Mouse (Mus musculus) hindbrain, embryonic 12.5 days (tissue): ENCODE data around the gene Dnaja1. TPM values are rescaled to one million over a fixed set of nuclear protein-coding genes. Genes with fewer than 3 reads are reported as not detected.

Experiments used
- ATAC-seq: fragments of 200-750 bp; cut with Nextera tagmentation; 2 replicates; pipeline ENCODE4 v1.8.0; 2017; ENCODE audit warnings: moderate TSS enrichment; ENCODE audit not compliant: low FRiP score
- H3K27ac ChIP-seq: fragments of 300-500 bp; sonication (generic); 2 replicates; pipeline ENCODE4 v1.5.1; 2016; ENCODE audit warnings: mild to moderate bottlenecking
- H3K27me3 ChIP-seq: fragments of 300-500 bp; sonication (generic); 2 replicates; pipeline ENCODE4 v1.6.1; 2016; ENCODE audit warnings: mild to moderate bottlenecking
- H3K36me3 ChIP-seq: fragments of 300-500 bp; sonication (generic); 2 replicates; pipeline ENCODE4 v1.6.1; 2016; ENCODE audit warnings: mild to moderate bottlenecking
- H3K4me1 ChIP-seq: fragments of 300-500 bp; sonication (generic); 2 replicates; pipeline ENCODE4 v1.6.1; 2016
- H3K4me2 ChIP-seq: fragments of 300-500 bp; sonication (generic); replicated peaks from 2 replicates; pipeline ENCODE4 v1.6.1; 2016; ENCODE audit warnings: mild to moderate bottlenecking
- H3K4me3 ChIP-seq: fragments of 300-500 bp; sonication (generic); 2 replicates; pipeline ENCODE4 v1.5.1; 2016; ENCODE audit warnings: mild to moderate bottlenecking
- H3K9ac ChIP-seq: fragments of 300-500 bp; sonication (generic); 2 replicates; pipeline ENCODE4 v1.6.1; 2016; ENCODE audit warnings: mild to moderate bottlenecking, moderate library complexity
- H3K9me3 ChIP-seq: fragments of 300-500 bp; sonication (generic); replicated peaks from 2 replicates; pipeline ENCODE4 v1.6.1; 2016; ENCODE audit warnings: mild to moderate bottlenecking
- WGBS: fragments of 180-500 bp; shearing (Covaris S2); methylation state at CpG from one replicate; pipeline ENCODE4 v1.1.7; 2016; 5-methylcytosine and 5-hydroxymethylcytosine counted together
- microRNA counts: library from miRNA; unstranded; fragments of <30 nt; microRNA quantifications from one replicate; lab custom pipeline; 2017
- microRNA-seq: library from miRNA; unstranded; fragments of <30 nt; microRNA quantifications from one replicate; pipeline ENCODE4, GENCODE M21; 2017
- polyA plus RNA-seq: library from polyadenylated mRNA; unstranded; fragments of >200 nt; fragmentation: Nextera tagmentation; extraction: Ambion mirVana; gene quantifications from 2 replicates; pipeline ENCODE4 v1.2.1, GENCODE M21; 2016

Dnaja1 gene
- polyA plus RNA-seq, 1 experiment from 2014 or later = 654 TPM

DNA sequence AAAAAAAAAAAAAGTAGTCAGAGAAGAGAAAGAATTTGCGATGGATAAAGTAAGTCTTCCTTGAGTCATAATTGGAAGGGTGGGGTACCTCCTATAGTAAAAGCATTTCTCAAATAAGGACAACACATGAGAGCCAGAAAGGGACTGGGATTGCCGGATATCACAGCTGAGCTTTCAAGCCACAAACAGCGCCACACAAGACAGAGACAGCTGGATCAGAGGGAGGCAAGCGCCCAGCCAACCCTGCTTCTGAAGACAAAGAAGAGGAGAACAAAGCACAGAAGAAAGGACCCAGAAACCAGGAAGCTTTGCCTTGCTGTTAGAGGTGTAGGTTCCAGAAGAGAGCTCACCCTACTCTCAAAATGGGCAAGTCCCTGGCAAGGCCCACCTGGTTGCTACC is 64.6 kb downstream of the Dnaja1 start:
- H3K4me2 ChIP-seq = no peak overlapping the region
- 70% methylated on average over 4 of the region's 4 CpGs for WGBS
- H3K36me3 ChIP-seq = no peaks in the 10 kb centered on the region
- H3K4me3 ChIP-seq = no peak overlapping the region
- H3K27ac ChIP-seq = no peak overlapping the region
- no peak overlapping the region for H3K9ac ChIP-seq
- H3K4me1 ChIP-seq = no peaks in the 10 kb centered on the region
- no peaks in the 10 kb centered on the region for H3K9me3 ChIP-seq
- ATAC-seq = no peak
- H3K27me3 ChIP-seq = no peaks in the 10 kb centered on the region

MicroRNAs encoded within 50 kb of the gene (microRNA counts, 519-probe panel; counts per million panel counts)
- 470 counts per million, percentile 58 among the panel's probes with 10 or more counts for microRNA mmu-miR-207 (lab: Ali Mortazavi, UCI)

Small RNA genes lying within 50 kb of the gene (microRNA-seq; reads per million reads assigned to microRNA genes)
- gene Mir207 = not detected

Other genes with a start within 250 kb of the Dnaja1 start
- gene Tmem215, start 250.0 kb upstream of the Dnaja1 start, polyA plus RNA-seq = 0.09 and 0.14 TPM in 2 replicates
- 52.6 and 54.2 TPM in 2 replicates for gene Aptx, start 19.0 kb upstream of the Dnaja1 start, polyA plus RNA-seq
- 135 and 137 TPM in 2 replicates for gene Smu1, start 35.8 kb downstream of the Dnaja1 start, polyA plus RNA-seq
- gene B4galt1, start 131.9 kb downstream of the Dnaja1 start, polyA plus RNA-seq = 20.3 and 21.5 TPM in 2 replicates
- not detected in 2 replicates for gene Spink4, start 197.9 kb downstream of the Dnaja1 start, polyA plus RNA-seq
- gene Bag1, start 226.1 kb downstream of the Dnaja1 start, polyA plus RNA-seq = 239 and 246 TPM in 2 replicates
- gene Chmp5, start 226.3 kb downstream of the Dnaja1 start, polyA plus RNA-seq = 153 and 154 TPM in 2 replicates
- 110 and 111 TPM in 2 replicates for gene Nfx1, start 248.8 kb downstream of the Dnaja1 start, polyA plus RNA-seq